Mouse (Mus musculus) hindbrain, postnatal 0 days (tissue): Measurements from ENCODE around the gene Eif2s2. TPM values are rescaled to one million over a fixed set of nuclear protein-coding genes. Genes with fewer than 3 reads are reported as not detected.

ENCODE experiments used
- ATAC-seq: fragments of 200-750 bp; cut with Nextera tagmentation; 2 replicates; pipeline ENCODE4 v1.8.0; 2017; ENCODE audit warnings: mild to moderate bottlenecking, moderate TSS enrichment, moderate library complexity
- DNase-seq: peaks from one replicate; pipeline ENCODE4 v3.0.0-alpha.2; 2015; ENCODE audit warnings: low spot score
- H3K27ac ChIP-seq: fragments of 300-500 bp; sonication (generic); 2 replicates; pipeline ENCODE4 v1.5.1; 2014; ENCODE audit warnings: mild to moderate bottlenecking
- H3K27me3 ChIP-seq: fragments of 300-500 bp; sonication (generic); 2 replicates; pipeline ENCODE4 v1.6.1; 2014; ENCODE audit warnings: low read length, mixed read lengths; ENCODE audit not compliant: insufficient read depth
- H3K36me3 ChIP-seq: fragments of 300-500 bp; sonication (generic); 2 replicates; pipeline ENCODE4 v1.6.1; 2014; ENCODE audit warnings: low read length, mixed read lengths; ENCODE audit not compliant: insufficient read depth
- H3K4me1 ChIP-seq: fragments of 300-500 bp; sonication (generic); 2 replicates; pipeline ENCODE4 v1.6.1; 2014; ENCODE audit warnings: antibody characterized with exemption, low read length, mixed read lengths; ENCODE audit not compliant: insufficient read depth
- H3K4me2 ChIP-seq: fragments of 300-500 bp; sonication (generic); 2 replicates; pipeline ENCODE4 v1.6.1; 2014; ENCODE audit warnings: low read depth, mild to moderate bottlenecking, low read length, moderate library complexity, mixed read lengths
- H3K4me3 ChIP-seq: fragments of 300-500 bp; sonication (generic); 2 replicates; pipeline ENCODE4 v1.5.1; 2014; ENCODE audit warnings: low read length
- H3K9ac ChIP-seq: fragments of 300-500 bp; sonication (generic); replicated peaks from 2 replicates; pipeline ENCODE4 v1.6.1; 2014; ENCODE audit warnings: mild to moderate bottlenecking, low read length, moderate library complexity, mixed read lengths
- H3K9me3 ChIP-seq: fragments of 300-500 bp; sonication (generic); 2 replicates; pipeline ENCODE4 v1.6.1; 2016; ENCODE audit warnings: low read length, mixed read lengths
- CTCF ChIP-seq: IDR thresholded peaks from 2 replicates; pipeline ENCODE4 v1.5.1; 2016; ENCODE audit warnings: antibody characterized with exemption, control low read depth, low read depth
- WGBS: fragments of 180-500 bp; shearing (Covaris S2); extraction: QIAGEN DNeasy Blood & Tissue Kit; methylation state at CpG from one replicate; pipeline ENCODE4 v1.1.7; 2014; 5-methylcytosine and 5-hydroxymethylcytosine counted together
- polyA plus RNA-seq: library from polyadenylated mRNA; unstranded; fragments of >200 nt; fragmentation: Nextera tagmentation; extraction: Ambion mirVana; gene quantifications from 2 replicates; pipeline ENCODE4 v1.2.1, GENCODE M21; 2015
- total RNA-seq: library from RNA; depleted of rRNA; stranded (reverse); fragments of >200 nt; gene quantifications from 2 replicates; pipeline ENCODE4 v1.2.3, GENCODE M21; 2014; rRNA removed

The Eif2s2 gene
- total and polyA plus RNA-seq, 2 experiments from 2014 or later = 32.6 to 92.9 TPM

DNA sequence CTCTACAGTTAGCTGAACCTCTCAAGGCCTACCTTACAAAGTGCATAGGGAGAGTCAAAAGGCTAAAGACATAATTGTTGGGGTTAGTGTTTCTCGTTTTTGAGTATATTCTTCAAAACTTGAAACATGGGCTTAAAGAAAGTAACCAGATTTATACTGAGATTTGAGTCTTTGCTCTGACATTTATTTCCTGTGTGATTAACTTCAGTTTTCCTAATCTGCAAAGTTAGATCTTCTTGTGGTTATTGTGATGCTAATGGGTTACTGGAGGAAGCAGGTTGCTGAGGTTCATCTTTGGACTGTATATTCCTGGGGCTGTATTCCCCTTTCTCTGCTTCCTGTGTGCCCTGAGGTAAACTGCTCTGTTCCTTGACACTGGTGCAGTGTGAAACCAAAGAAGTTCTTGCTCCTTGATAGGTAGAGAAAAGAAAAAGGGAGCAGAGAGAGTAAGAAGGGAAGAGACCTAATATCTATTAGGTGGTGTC lies 66.6 kb downstream of the Eif2s2 start:
- Histone ChIP-seq H3K4me1 (no peaks in the 10 kb centered on the region), H3K9me3 (no peaks in the 10 kb centered on the region), H3K36me3 (no peaks in the 10 kb centered on the region), H3K9ac (no peak overlapping the region), H3K4me2 (no peak overlapping the region), H3K27me3 (no peaks in the 10 kb centered on the region), H3K27ac (no peak overlapping the region), H3K4me3 (no peak overlapping the region)
- ATAC-seq (no peak), DNase-seq (no peak)
- no peak for TF ChIP-seq CTCF
- WGBS = 91% methylated on average over 1 of the region's 1 CpGs

Other genes starting within 250 kb of the Eif2s2 start
- gene Chmp4b, start 241.2 kb downstream of the Eif2s2 start, total RNA-seq = 113 and 151 TPM in 2 replicates
- 35.9 and 36.5 TPM in 2 replicates for gene Chmp4b, start 241.2 kb downstream of the Eif2s2 start, polyA plus RNA-seq
- gene Gm14214, start 122.9 kb downstream of the Eif2s2 start, total RNA-seq = not detected in 2 replicates
- gene Gm14214, start 122.9 kb downstream of the Eif2s2 start, polyA plus RNA-seq = not detected in 2 replicates
- gene Raly, start 101.8 kb downstream of the Eif2s2 start, total RNA-seq = 180 and 199 TPM in 2 replicates
- 22.4 and 25.5 TPM in 2 replicates for gene Raly, start 101.8 kb downstream of the Eif2s2 start, polyA plus RNA-seq
- 1.3 TPM in 1 of 2 replicates, not detected in the other for gene a, start 101.5 kb downstream of the Eif2s2 start, total RNA-seq
- gene a, start 101.5 kb downstream of the Eif2s2 start, polyA plus RNA-seq = 0.85 and 1.6 TPM in 2 replicates
- 0.58 TPM in 1 of 2 replicates, not detected in the other for gene Gm14226, start 125.3 kb upstream of the Eif2s2 start, total RNA-seq
- 0.08 and 0.14 TPM in 2 replicates for gene Gm14226, start 125.3 kb upstream of the Eif2s2 start, polyA plus RNA-seq
- 62.3 and 68.0 TPM in 2 replicates for gene Ahcy, start 181.6 kb upstream of the Eif2s2 start, total RNA-seq
- 29.6 and 31.1 TPM in 2 replicates for gene Ahcy, start 181.6 kb upstream of the Eif2s2 start, polyA plus RNA-seq
- gene Itch, start 240.6 kb upstream of the Eif2s2 start, total RNA-seq = 31.4 and 32.5 TPM in 2 replicates
- 22.2 and 22.5 TPM in 2 replicates for gene Itch, start 240.6 kb upstream of the Eif2s2 start, polyA plus RNA-seq